Mouse (Mus musculus) MEL (cell line): ENCODE data around the gene Tmem170. TPM values are rescaled to one million over a fixed set of nuclear protein-coding genes. Genes with fewer than 3 reads are reported as not detected.

Experiments used
- DNase-seq: peaks from one replicate; pipeline ENCODE4 v3.0.0; 2011; ENCODE audit warnings: low read depth, low spot score
- H3K27ac ChIP-seq: 2 replicates; pipeline ENCODE4 v1.5.1; 2012; ENCODE audit warnings: low read depth, mild to moderate bottlenecking, control low read depth, low read length, moderate library complexity; ENCODE audit not compliant: control insufficient read depth
- H3K27me3 ChIP-seq, 2 experiments: fragments of 150-350 bp in 1 of 2; sonication (generic) in 1 of 2; 2 replicates each; pipeline ENCODE4 v1.6.1; 2012; ENCODE audit warnings: low read length in 2 of 2, mild to moderate bottlenecking in 2 of 2, improper control_type of control experiment in 1 of 2, moderate library complexity in 1 of 2; ENCODE audit not compliant: insufficient read depth in 2 of 2, control insufficient read depth in 1 of 2
- H3K36me3 ChIP-seq, 2 experiments: 2 replicates each; pipeline ENCODE4 v1.6.1; 2012 to 2014; ENCODE audit warnings: low read length in 2 of 2, improper control_type of control experiment in 1 of 2, inconsistent platforms in 1 of 2, mild to moderate bottlenecking in 1 of 2; ENCODE audit not compliant: insufficient read depth in 2 of 2, control insufficient read depth in 1 of 2
- H3K4me1 ChIP-seq, 2 experiments: fragments of 150-350 bp in 1 of 2; sonication (generic) in 1 of 2; 2 replicates each; pipeline ENCODE4 v1.6.1; 2012; ENCODE audit warnings: low read length in 2 of 2, improper control_type of control experiment in 1 of 2, mild to moderate bottlenecking in 1 of 2; ENCODE audit not compliant: insufficient read depth in 2 of 2, control insufficient read depth in 1 of 2
- H3K4me3 ChIP-seq, 2 experiments: fragments of 150-350 bp in 1 of 2; sonication (generic) in 1 of 2; 2 replicates each; pipeline ENCODE4 v1.5.1; 2012; ENCODE audit warnings: low read depth in 2 of 2, low read length in 2 of 2, mild to moderate bottlenecking in 2 of 2, moderate library complexity in 2 of 2, control low read depth in 1 of 2, improper control_type of control experiment in 1 of 2; ENCODE audit not compliant: control insufficient read depth in 1 of 2, insufficient read depth in 1 of 2
- H3K79me2 ChIP-seq: 2 replicates; pipeline ENCODE4 v1.6.1; 2012; ENCODE audit warnings: mild to moderate bottlenecking, low read length, moderate library complexity; ENCODE audit not compliant: control insufficient read depth, poor library complexity, insufficient read depth
- H3K9ac ChIP-seq: 2 replicates; pipeline ENCODE4 v1.6.1; 2012; ENCODE audit warnings: low read depth, mild to moderate bottlenecking, control low read depth, low read length, moderate library complexity; ENCODE audit not compliant: control insufficient read depth, poor library complexity, severe bottlenecking
- H3K9me3 ChIP-seq: fragments of 150-350 bp; sonication (generic); replicated peaks from 2 replicates; pipeline ENCODE4 v1.6.1; 2012; ENCODE audit warnings: mild to moderate bottlenecking, low read length, improper control_type of control experiment, moderate library complexity; ENCODE audit not compliant: insufficient read depth
- CHD2 ChIP-seq: IDR thresholded peaks from 2 replicates; pipeline ENCODE4 v1.6.1; 2011; ENCODE audit warnings: low read length, improper control_type of control experiment
- ELF1 ChIP-seq: IDR thresholded peaks from 2 replicates; pipeline ENCODE4 v1.6.1; 2014; ENCODE audit warnings: low read depth, mild to moderate bottlenecking, inconsistent platforms, low read length, improper control_type of control experiment, moderate library complexity
- EP300 ChIP-seq, 2 experiments: IDR thresholded peaks; 2 replicates each; pipeline ENCODE4 v1.6.1; 2011; ENCODE audit warnings: improper control_type of control experiment in 2 of 2, low read length in 2 of 2, low read depth in 1 of 2, mild to moderate bottlenecking in 1 of 2
- GATA1 ChIP-seq: IDR thresholded peaks from 2 replicates; pipeline ENCODE4 v1.6.1; 2011; ENCODE audit warnings: low read depth, low read length, improper control_type of control experiment
- HCFC1 ChIP-seq: IDR thresholded peaks from 2 replicates; pipeline ENCODE4 v1.6.1; 2012; ENCODE audit warnings: low read depth, mild to moderate bottlenecking, inconsistent platforms, low read length, improper control_type of control experiment, moderate library complexity
- JUND ChIP-seq: IDR thresholded peaks from 2 replicates; pipeline ENCODE4 v1.6.1; 2011; ENCODE audit warnings: low read depth, mild to moderate bottlenecking, improper control_type of control experiment, low read length
- KAT2A ChIP-seq: conservative IDR thresholded peaks from 2 replicates; pipeline ENCODE4 v1.6.1; 2012; ENCODE audit warnings: low read depth, low read length, improper control_type of control experiment, inconsistent platforms
- NELFE ChIP-seq: IDR thresholded peaks from 2 replicates; pipeline ENCODE4 v1.6.1; 2011; ENCODE audit warnings: low read depth, low read length, improper control_type of control experiment
- POLR2AphosphoS2 ChIP-seq: IDR thresholded peaks from 2 replicates; pipeline ENCODE4 v1.6.1; 2011; ENCODE audit warnings: low read length, improper control_type of control experiment
- RAD21 ChIP-seq: IDR thresholded peaks from 2 replicates; pipeline ENCODE4 v1.6.1; 2011; ENCODE audit warnings: mild to moderate bottlenecking, low read depth, low read length, improper control_type of control experiment
- TAL1 ChIP-seq: IDR thresholded peaks from 2 replicates; pipeline ENCODE4 v1.6.1; 2012; ENCODE audit warnings: mild to moderate bottlenecking, inconsistent platforms, low read length, moderate library complexity, mixed read lengths
- TCF12 ChIP-seq: IDR thresholded peaks from 2 replicates; pipeline ENCODE4 v1.6.1; 2014; ENCODE audit warnings: low read depth, mild to moderate bottlenecking, inconsistent platforms, low read length, improper control_type of control experiment, moderate library complexity
- USF1 ChIP-seq: IDR thresholded peaks from 2 replicates; pipeline ENCODE4 v1.6.1; 2014; ENCODE audit warnings: low read depth, mild to moderate bottlenecking, inconsistent platforms, low read length, improper control_type of control experiment, moderate library complexity
- ZKSCAN1 ChIP-seq: IDR thresholded peaks from 2 replicates; pipeline ENCODE4 v1.6.1; 2012; ENCODE audit warnings: low read depth, mild to moderate bottlenecking, inconsistent platforms, low read length, improper control_type of control experiment, moderate library complexity
- polyA plus RNA-seq, 2 experiments: library from polyadenylated mRNA; stranded (reverse) in 1 of 2; unstranded in 1 of 2; fragments of >175 nt in 1 of 2; fragments of >200 nt in 1 of 2; gene quantifications; 2 replicates each; pipeline versions ENCODE4 v1.2.1 to v1.2.4; 2012; ENCODE audit warnings: low replicate concordance in 2 of 2, low read depth in 1 of 2; ENCODE audit not compliant: insufficient read length in 2 of 2, insufficient read depth in 1 of 2, missing spikeins in 1 of 2
- total RNA-seq: library from RNA; depleted of rRNA; stranded (reverse); fragments of 300-350 nt; gene quantifications from 2 replicates; pipeline ENCODE4 v1.2.3, GENCODE M21; 2012

Tmem170 gene
- total and polyA plus RNA-seq, 3 experiments = 2.9 to 4.6 TPM; not detected in 1

DNA sequence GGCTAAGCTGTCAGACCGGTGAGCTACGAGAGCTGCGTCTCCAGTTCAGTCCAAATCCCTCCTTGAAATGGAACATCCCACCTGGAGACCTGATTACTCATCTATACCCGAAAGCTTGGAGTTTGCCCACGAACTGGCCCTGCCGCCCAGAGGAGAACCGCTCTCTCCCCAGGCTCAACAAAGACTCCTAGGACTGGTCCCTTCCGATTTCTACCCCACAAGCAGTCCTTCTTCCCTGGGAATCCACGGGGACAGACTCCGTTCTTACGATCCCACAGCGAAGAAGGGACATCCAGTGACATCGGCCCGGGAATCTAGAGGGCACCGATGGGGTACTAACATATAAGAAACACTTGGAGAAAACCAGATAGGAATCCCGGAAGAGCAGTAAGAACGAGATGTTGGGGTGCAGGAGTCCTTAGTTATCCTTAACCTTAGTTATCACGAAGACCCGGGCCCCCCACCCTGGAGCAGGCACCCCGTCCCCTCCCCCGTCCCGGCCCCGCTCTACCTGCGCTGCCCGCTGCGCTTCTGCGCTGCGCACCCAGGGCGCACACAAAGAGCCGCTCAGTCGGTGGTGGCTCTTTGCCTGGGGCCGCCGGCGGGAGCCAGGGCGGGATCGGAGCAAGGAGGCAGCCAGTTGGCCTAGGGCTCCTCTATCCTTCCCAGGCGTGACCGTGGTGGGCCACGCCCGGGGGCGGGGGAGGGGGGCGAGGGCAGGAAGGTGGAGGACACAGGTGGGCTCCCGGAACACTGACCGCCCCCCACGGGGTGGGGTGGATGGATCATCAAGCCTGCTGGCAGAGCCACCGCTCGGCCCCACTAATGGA lies 33.3 kb upstream of the Tmem170 start, which contains the start of gene Chst5:
TSS of gene Chst5 (minus strand) at position 827 of the 830 bp plus-strand sequence.
- DNase-seq = no peak
- Histone ChIP-seq H3K27ac (no peak within 1 kb of the TSS), H3K4me3 (no peak within 1 kb of the TSS), H3K27me3 (no peaks in the 10 kb centered on the region), H3K79me2 (no peaks in the 10 kb centered on the region), H3K36me3 (no peaks in the 10 kb centered on the region), H3K9me3 (no peaks in the 10 kb centered on the region), H3K4me1 (no peaks in the 10 kb centered on the region), H3K9ac (no peak within 1 kb of the TSS)
- TF ChIP-seq RAD21 (no peak), KAT2A (no peak), USF1 (no peak), TCF12 (no peak), JUND (no peak), ZKSCAN1 (no peak), HCFC1 (no peak), TAL1 (no peak), ELF1 (no peak), NELFE (no peak), CHD2 (no peak), GATA1 (no peak), EP300 (IDR thresholded peaks at IDR 0.05; ENCODE audit: low read depth in 1 of 2, low read length in 2 of 2) (no peak)

DNA sequence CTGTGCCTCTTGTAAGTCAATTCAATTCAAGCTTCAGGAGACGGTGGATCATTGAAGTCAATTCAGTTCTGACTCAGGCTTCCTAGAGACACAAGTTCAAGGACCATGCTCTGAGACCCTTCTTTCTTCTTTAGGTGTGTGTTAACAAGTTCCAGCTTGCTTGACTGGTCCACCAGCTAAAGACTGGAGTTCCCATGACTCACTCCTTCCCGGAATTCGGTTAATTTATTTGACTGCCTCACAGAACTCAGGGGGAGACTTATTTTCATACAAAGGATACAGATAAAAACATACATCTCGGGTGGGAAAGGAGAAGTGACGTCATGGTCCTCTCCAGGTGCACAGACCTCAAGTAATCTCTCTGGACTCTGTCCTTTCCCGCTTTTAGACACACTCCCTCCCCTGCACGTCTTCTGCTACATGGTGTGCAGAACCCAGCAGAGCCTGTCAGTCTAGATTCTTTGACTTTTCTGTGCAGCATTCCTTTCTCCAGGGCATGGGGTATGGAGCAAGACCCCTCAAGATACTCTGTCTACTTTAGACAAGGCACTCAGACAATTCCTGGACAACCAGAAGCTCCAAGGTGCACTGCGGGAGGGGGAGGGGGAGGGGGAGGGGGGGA lies 29.1 kb upstream of the Tmem170 start:
- Histone ChIP-seq H3K79me2 (no peaks in the 10 kb centered on the region), H3K9me3 (no peaks in the 10 kb centered on the region), H3K9ac (no peak overlapping the region), H3K36me3 (peaks cover 0 to 4% of the 10 kb centered on the region in 2 experiments; a peak in 1 of 4 replicates), H3K27me3 (no peaks in the 10 kb centered on the region), H3K4me1 (peaks cover 0 to 8% of the 10 kb centered on the region in 2 experiments; a peak in 2 of 4 replicates), H3K4me3 (no peak overlapping the region), H3K27ac (no peak overlapping the region)
- DNase-seq = no peak
- TF ChIP-seq RAD21 = no peak
- no peak for TF ChIP-seq POLR2AphosphoS2
- TF ChIP-seq HCFC1 = no peak
- TF ChIP-seq TAL1 = no peak
